Mouse (Mus musculus) ovary, adult 18-20 months (tissue): Measurements from ENCODE around the gene Spata48.
A peak's percentile ranks its signal among the peaks of the same experiment; 100 is the strongest.

Experiments used
- DNase-seq: peaks from one replicate; pipeline ENCODE4 v3.0.0; 2022; ENCODE audit warnings: low spot score, mixed read lengths

Spata48 gene

DNA sequence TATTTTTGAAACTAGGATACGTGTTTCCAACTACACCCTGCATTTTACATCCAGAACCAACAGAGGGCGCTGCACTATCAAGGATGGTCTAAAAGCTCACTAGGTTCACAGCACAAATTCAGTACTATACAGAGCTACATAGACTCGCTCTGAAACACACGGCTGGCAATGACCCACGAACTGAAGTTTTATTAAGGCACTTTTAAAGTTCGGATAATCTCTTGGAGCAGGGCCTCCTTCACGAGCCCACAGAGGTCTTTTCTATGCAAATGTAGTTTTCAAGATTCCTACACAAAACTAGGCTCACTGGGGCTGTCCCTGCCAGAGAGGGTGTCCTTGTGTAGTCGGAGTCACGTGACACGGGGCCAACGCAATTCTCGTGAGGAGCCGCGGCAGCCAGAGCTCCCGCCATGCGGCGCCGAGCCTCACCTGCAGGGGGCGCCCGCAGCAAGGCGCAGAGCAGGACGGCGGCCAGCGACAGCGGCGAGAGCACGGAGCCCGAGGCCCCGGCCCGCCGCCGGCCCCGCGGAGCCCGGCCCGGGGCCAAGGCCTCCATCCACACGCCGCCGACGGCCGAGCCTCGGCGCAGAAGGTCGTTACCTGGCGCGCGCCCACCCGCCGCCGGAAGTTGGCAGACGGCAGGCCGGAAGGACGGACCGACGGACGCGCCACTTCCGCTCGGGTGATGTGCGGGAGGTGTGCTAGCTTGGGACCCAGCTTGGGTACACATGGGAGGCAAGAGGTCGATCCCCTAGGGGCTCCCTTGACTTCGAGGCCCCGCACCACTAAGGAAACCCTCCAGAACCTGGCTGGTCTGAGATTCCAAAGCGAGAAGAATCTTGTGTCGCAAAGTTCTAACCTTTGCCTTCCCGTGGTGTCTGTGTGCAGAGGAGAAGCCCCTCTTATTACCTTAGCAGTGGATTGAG, at the start of gene Spata48, which contains the start of gene Zpbp:
Spata48 (plus strand) TSS at position 460 of the 926 bp plus-strand sequence.
Zpbp (minus strand) TSS at position 774 of the 926 bp plus-strand sequence.
- peak; percentile 74 for DNase-seq

GRCm38 (mm10) chr11:11414188-11414587, 47.7 kb upstream of the Spata48 start:
- DNase-seq, result no peak

GRCm38 (mm10) chr11:11417356-11417755, 44.5 kb upstream of the Spata48 start:
- DNase-seq, result no peak

- no peak for DNase-seq
Observed at GRCm38 (mm10) chr11:11455037-11455436, 6.9 kb upstream of the Spata48 start.

DNA sequence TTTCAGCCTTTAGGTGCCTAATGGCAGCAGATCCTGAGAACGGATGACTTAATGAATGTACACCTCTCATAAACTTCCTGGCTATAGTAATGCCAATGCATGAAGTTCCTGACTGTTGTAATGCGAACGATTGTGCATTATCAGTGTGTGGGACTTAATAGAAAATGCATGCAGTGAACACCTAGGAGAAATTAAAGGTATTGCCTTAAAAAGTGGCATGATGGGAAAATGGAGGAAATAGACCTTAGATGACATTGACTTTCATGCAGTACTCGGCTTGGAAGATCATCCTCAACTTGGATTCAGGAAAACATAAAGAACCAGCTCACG, 632 bp downstream of the Spata48 start:
- no peak for DNase-seq

- no peak for DNase-seq
Observed at GRCm38 (mm10) chr11:11468924-11469323, 7.0 kb downstream of the Spata48 start.

GRCm38 (mm10) chr11:11484378-11484777, 22.5 kb downstream of the Spata48 start:
- DNase-seq, result no peak

DNA sequence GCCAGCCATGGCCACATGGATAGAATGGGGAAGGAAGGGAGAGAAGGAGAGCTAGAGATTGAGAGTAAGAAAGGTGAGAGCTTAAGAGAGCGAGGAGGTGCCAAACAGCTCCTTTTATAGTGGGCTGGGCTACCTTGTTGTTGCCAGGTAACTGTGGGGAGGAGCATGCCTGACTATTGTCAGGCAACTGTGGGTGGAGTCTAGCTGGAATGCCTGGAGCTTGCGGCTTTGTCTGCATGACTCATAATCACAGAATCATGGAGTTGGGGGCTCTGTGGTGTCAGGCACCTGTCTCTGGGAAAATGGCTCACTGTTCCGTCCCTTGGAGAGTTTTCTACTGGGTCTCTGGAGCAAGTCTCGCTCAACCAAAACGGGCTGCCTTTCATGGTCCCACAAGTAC, 30.1 kb downstream of the Spata48 start:
- no peak for DNase-seq

GRCm38 (mm10) chr11:11495697-11496096, 33.8 kb downstream of the Spata48 start:
- no peak for DNase-seq

- DNase-seq, result no peak
Observed at GRCm38 (mm10) chr11:11499944-11500343, 38.0 kb downstream of the Spata48 start.

DNA sequence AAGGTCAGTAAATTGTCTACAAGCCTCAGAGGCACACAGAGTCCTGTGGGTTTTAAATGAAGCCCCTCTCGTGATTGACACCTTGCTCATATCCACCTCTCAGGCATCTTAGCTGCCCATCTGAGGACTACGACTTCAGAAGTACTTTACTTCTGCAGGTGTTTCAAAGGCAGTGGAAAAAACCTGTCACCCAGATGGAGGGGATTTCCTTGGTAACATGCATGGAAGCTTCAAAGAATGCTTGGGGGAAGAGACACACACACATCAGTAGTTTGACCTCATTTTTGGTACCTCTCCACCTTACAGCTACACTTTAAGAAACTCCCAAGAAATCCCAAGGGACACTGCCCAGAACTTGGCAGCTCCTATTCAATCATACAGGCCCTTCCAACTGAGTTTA, 44.3 kb downstream of the Spata48 start:
- no peak for DNase-seq

DNA sequence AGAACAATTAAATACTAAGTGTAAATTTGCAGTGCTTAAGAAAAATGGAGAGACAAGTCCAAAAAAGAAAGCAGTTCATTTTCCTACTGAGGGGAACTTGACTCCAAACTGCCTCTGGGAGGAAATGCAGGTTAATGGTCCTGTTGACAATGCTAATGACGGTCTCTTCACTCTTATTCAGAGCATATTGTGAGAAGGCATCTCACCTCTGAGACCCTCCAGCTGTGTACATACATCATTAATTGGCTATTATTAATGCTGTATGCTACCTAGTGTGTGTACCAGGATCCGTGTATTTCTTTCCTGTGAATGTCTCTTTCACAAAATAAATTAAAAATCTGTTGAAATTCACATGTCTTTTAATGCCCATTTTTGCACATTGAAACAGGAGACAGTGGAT, 47.5 kb downstream of the Spata48 start:
- no peak for DNase-seq

DNA sequence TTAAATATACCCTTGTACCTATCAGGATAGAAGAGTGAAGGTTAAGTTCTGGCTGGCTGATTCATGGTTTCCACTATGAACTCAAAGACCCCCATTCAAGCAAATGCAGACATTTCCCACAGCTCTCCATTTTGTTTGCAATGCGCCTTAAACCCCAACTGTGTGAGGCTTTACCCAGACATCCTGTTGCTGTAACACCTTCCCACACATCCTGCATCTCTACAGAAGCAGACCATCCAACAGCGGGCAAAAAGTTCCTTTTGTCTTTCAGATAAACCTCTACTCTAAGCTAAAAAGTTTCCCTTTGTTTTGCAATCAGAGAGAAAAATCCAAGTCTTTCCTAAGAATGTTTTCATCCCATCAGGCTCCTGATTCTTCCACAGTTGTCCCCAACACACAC, 50.2 kb downstream of the Spata48 start:
- no peak for DNase-seq

DNA sequence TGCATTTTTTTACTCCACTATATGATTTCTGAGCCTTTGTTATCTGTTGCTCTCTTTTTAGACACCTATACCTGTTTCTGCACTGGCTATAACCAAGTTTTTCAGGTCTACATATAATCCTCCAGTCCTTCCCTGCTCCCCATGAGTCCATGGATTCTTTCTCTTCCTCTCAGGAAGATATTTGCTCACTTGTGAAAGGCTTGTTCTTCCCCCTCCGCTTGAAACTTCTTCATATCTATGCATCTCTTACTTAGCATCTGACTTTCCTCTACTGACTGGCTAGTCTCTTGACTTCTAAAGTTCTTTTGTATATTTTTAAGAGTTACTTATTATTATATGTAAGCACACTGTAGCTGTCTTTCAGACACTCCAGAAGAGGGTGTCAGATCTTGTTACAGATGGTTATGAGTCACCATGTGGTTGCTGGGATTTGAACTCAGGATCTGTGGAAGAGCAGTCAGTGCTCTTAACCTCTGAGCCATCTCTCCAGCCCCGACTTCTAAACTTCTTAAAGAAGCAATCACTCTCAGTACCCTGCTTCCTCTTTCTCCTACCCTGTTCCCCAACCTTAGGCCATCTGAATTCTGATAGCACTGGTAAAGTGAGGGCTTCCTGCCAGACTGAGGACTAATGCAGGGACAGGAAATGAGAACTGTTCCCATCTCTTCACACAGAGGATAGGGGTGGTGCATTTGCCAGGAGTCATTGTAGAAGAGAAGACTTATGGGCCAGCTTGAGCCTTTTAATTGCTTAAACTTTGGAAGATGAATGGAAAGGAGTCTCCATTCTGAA, 51.3 kb downstream of the Spata48 start:
- no peak for DNase-seq

DNA sequence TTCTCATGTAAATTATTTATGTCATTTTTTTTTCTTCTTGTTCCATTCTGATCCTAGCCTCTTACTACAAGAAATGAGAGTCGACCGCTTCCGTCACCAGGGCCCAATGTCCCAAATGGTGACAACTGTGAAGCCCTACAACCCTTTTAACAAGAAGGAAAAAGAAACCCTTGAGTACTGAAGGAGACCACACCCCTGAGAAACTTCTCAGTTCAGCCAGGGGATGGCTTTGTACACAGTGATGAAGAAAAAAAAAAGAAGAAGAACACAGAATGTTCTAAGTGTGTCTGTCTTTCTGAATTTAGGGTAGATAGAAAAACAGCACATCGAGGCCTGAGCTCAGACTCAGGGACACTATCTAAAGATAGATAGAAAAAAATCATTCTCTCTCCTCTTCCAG, 53.0 kb downstream of the Spata48 start:
- no peak for DNase-seq

DNA sequence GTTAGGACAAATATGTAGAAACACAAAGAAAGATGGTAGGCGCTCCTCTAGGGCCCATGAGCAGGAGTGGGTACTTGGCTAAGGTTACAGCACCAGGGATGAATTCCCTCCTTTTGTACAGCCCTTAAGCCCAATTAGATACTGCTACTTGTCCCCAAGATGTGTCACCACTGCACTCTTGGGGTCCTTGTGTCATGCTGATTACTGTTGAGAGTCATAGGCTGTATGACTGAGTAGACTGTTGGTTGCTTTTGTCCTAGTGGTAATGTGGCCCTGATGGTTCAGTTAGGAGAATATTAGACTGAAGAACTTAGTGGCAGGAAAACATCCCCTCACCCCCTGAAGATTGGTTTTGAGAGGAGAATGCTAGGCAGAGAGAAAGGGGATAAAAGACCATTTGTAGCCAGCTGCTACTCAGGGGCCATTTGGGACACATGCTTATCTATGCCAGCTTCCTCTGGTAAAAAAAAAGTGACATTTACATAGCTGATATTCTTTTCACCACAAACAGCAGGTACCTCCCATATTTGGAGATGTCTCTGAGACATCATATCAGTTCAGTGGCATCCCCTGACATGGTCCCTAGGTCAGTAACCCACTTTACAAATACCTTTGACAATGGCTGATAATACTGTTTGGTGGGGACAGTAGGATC, 56.0 kb downstream of the Spata48 start:
- DNase-seq, result no peak

DNA sequence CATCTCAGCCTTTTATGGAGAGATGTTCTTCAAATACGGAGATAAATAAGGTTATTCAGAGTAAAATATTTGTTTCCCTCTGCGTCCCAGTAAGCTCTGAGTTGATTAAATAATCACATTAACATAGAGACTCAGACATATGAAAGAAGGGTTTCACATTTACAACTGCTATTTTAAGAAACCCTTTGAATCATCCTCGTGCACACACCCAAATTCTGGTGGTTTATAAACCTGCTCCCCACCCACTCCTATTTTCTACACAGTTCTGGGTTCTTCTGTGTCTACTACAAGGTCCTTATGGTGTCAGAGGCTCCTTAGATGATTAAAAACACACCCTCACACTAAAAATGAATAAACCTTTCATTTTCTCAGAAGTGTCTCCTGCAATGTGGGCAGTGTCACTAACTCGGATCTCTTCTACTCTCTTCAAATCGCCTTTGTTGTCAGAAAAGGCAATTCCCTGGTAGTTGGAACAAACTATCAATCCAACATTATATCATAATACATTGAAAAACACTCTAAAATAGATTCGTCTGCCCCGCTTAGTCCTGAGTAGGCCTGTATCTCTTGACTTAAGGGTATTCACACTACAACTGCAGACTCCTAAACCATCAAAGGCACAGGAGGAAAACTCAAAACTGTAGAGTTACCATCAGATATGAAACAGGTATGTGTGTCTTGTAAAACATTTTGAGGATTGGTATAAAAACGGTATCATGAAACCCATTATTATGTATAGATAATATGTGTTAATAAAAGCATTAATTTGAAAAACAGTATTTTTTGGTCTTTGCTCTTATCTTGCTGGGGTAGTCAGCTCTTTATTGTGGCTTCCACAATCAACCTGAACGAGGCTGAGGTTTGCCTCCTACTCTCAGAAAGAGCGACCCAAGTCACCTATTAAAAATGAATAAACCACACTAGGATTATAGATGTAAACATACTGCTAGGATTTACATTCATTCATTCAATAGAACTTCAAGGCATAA, 57.7 kb downstream of the Spata48 start:
- no peak for DNase-seq

DNA sequence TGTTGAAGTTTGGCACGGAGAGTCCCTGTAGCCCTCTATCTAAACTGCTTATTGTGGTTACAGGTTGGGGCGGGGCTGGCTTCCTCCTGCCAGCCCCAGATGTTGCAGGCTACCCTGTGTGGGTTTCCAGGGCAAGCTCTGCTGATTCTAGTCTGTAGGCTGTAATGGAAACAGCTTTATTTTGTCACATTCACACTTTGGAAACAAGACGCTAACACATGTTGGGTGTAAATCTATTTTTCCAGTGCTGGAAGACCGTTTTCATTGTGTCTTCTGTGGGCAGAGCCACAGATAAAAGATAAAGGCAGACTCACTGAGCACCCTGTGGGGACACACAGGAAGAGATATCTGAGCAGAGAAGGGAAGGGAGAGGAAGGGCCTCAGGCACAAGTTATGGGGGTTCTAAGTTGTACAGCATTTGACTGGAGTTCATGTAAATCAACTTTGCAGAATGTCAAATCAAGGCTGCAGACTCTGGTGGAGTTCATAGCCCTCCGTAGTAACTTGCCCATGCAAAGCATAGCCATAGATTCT, 60.1 kb downstream of the Spata48 start:
- DNase-seq, result no peak

DNA sequence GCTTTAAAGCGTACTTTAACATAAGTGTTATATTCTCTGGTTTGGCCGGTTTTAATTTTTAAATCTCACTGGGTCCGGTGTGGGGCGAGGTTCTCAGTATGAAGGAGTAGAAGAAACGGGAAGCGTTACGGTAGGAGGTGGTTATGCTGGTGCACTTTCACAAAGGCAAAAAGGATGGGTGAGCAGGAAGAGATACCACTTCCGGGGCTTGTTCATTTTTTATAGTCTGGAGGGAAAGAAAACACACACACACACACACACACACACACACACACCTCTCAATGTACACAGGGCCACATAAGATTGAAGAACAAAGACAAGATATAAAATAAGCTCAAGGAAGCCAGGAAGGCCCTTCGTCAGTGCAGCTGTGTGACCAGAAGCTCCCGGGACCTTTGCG, 66.9 kb downstream of the Spata48 start:
- DNase-seq, result no peak

- no peak for DNase-seq
Observed at GRCm38 (mm10) chr11:11529165-11529564, 67.3 kb downstream of the Spata48 start.

DNA sequence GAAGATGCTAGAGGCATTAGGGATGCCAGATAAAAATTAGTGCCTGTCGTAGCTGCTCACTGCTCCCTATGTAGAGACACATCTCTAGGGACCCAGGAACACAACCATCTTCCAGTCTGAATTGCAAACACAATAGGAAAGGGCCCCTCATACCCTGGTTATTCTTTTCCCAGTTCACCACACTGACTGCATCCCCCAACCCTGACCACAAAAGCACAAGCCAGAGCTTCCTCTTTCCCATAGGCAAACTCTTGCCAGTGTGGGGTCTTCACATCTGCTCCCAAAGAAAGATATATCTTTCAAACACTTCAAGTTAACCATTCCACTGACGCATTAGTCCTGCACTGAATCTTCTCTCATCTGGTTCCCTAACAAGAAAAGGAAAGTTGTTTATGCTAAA, 68.2 kb downstream of the Spata48 start:
- no peak for DNase-seq
